Mouse (Mus musculus) neural tube, embryonic 11.5 days (tissue): ENCODE results near the gene Eif4a2. TPM values are rescaled to one million over a fixed set of nuclear protein-coding genes. Genes with fewer than 3 reads are reported as not detected.

ENCODE experiments used
- ATAC-seq: fragments of 200-750 bp; cut with Nextera tagmentation; 2 replicates; pipeline ENCODE4 v1.8.0; 2017; ENCODE audit warnings: moderate number of reproducible peaks, mild to moderate bottlenecking, moderate TSS enrichment, moderate library complexity; ENCODE audit not compliant: insufficient read depth, low FRiP score, low TSS enrichment
- DNase-seq: peaks from one replicate; pipeline ENCODE4 v3.0.0-alpha.2; 2015; ENCODE audit warnings: low spot score
- H3K27ac ChIP-seq: fragments of 300-500 bp; sonication (generic); 2 replicates; pipeline ENCODE4 v1.5.1; 2014; ENCODE audit warnings: low read depth, mild to moderate bottlenecking, low read length
- H3K27me3 ChIP-seq: fragments of 300-500 bp; sonication (generic); 2 replicates; pipeline ENCODE4 v1.6.1; 2014; ENCODE audit warnings: mild to moderate bottlenecking, low read length, mixed read lengths; ENCODE audit not compliant: control insufficient read depth, insufficient read depth
- H3K36me3 ChIP-seq: fragments of 300-500 bp; sonication (generic); 2 replicates; pipeline ENCODE4 v1.6.1; 2014; ENCODE audit warnings: mild to moderate bottlenecking, low read length, moderate library complexity, mixed read lengths; ENCODE audit not compliant: control insufficient read depth, insufficient read depth
- H3K4me1 ChIP-seq: fragments of 300-500 bp; sonication (generic); 2 replicates; pipeline ENCODE4 v1.6.1; 2014; ENCODE audit warnings: low read length, mixed read lengths; ENCODE audit not compliant: control insufficient read depth, insufficient read depth
- H3K4me2 ChIP-seq: fragments of 300-500 bp; sonication (generic); 2 replicates; pipeline ENCODE4 v1.6.1; 2014; ENCODE audit warnings: low read depth, mild to moderate bottlenecking, moderate library complexity
- H3K4me3 ChIP-seq: fragments of 300-500 bp; sonication (generic); 2 replicates; pipeline ENCODE4 v1.5.1; 2014; ENCODE audit warnings: low read depth, low read length
- H3K9ac ChIP-seq: fragments of 300-500 bp; sonication (generic); 2 replicates; pipeline ENCODE4 v1.6.1; 2014; ENCODE audit warnings: mild to moderate bottlenecking, low read length
- H3K9me3 ChIP-seq: fragments of 300-500 bp; sonication (generic); 2 replicates; pipeline ENCODE4 v1.6.1; 2016; ENCODE audit warnings: low read length; ENCODE audit not compliant: control insufficient read depth
- WGBS: fragments of 180-500 bp; shearing (Covaris S2); extraction: QIAGEN DNeasy Blood & Tissue Kit; methylation state at CpG from one replicate; pipeline ENCODE4 v1.1.7; 2014; 5-methylcytosine and 5-hydroxymethylcytosine counted together
- polyA plus RNA-seq: library from polyadenylated mRNA; unstranded; fragments of >200 nt; fragmentation: Nextera tagmentation; extraction: Ambion mirVana; gene quantifications from 2 replicates; pipeline ENCODE4 v1.2.1, GENCODE M21; 2014

Eif4a2 gene
- polyA plus RNA-seq, 1 experiment from 2014 or later, result 217 TPM

- DNase-seq (no peak), ATAC-seq (no peak)
- Histone ChIP-seq H3K9ac (no peak overlapping the region), H3K9me3 (no peaks in the 10 kb centered on the region), H3K4me2 (no peak overlapping the region), H3K27me3 (no peaks in the 10 kb centered on the region), H3K4me1 (peaks cover 11% of the 10 kb centered on the region), H3K27ac (no peak overlapping the region), H3K4me3 (no peak overlapping the region), H3K36me3 (peaks cover 15% of the 10 kb centered on the region)
- WGBS, result 87% methylated on average over 12 of the region's 12 CpGs
Measured at GRCm38 (mm10) chr16:23112348-23112747, 5.1 kb downstream of the Eif4a2 start.

GRCm38 (mm10) chr16:23112861-23113435, 5.7 kb downstream of the Eif4a2 start:
- no peak overlapping the region for H3K4me3 ChIP-seq
- H3K4me2 ChIP-seq, result no peak overlapping the region
- ATAC-seq (no peak), DNase-seq (no peak)
- peaks cover 11% of the 10 kb centered on the region for H3K4me1 ChIP-seq
- peaks cover 15% of the 10 kb centered on the region for H3K36me3 ChIP-seq
- no peak overlapping the region for H3K27ac ChIP-seq
- no peaks in the 10 kb centered on the region for H3K9me3 ChIP-seq
- H3K9ac ChIP-seq, result no peak overlapping the region
- WGBS, result 65% methylated on average over 9 of the region's 9 CpGs
- H3K27me3 ChIP-seq, result no peaks in the 10 kb centered on the region

GRCm38 (mm10) chr16:23113903-23114302, 6.7 kb downstream of the Eif4a2 start:
- Histone ChIP-seq H3K36me3 (peaks cover 15% of the 10 kb centered on the region), H3K9ac (no peak overlapping the region), H3K27ac (no peak overlapping the region), H3K9me3 (no peaks in the 10 kb centered on the region), H3K4me3 (no peak overlapping the region), H3K4me1 (peaks cover 10% of the 10 kb centered on the region), H3K4me2 (no peak overlapping the region), H3K27me3 (no peaks in the 10 kb centered on the region)
- DNase-seq (no peak), ATAC-seq (no peak)

GRCm38 (mm10) chr16:23114339-23115171, 7.3 kb downstream of the Eif4a2 start:
- peak; percentile 27; the same call in 1 of the 2 replicates for ATAC-seq
- WGBS, result 72% methylated on average over 5 of the region's 5 CpGs
- H3K4me1 ChIP-seq, result peaks cover 4% of the 10 kb centered on the region; the same call in 1 of the 2 replicates
- H3K27me3 ChIP-seq, result no peaks in the 10 kb centered on the region
- peaks cover 12% of the 10 kb centered on the region for H3K36me3 ChIP-seq
- no peak overlapping the region for H3K27ac ChIP-seq
- no peak overlapping the region for H3K4me3 ChIP-seq
- DNase-seq, result no peak
- H3K9me3 ChIP-seq, result no peaks in the 10 kb centered on the region
- H3K9ac ChIP-seq, result no peak overlapping the region
- no peak overlapping the region for H3K4me2 ChIP-seq

- H3K27me3 ChIP-seq, result no peaks in the 10 kb centered on the region
- no peak overlapping the region for H3K4me3 ChIP-seq
- H3K27ac ChIP-seq, result no peak overlapping the region
- no peak for DNase-seq
- no peak overlapping the region for H3K9ac ChIP-seq
- ATAC-seq, result no peak
- 89% methylated on average over 3 of the region's 3 CpGs for WGBS
- no peaks in the 10 kb centered on the region for H3K9me3 ChIP-seq
- H3K4me2 ChIP-seq, result no peak overlapping the region
- H3K4me1 ChIP-seq, result no peaks in the 10 kb centered on the region; the same call in 1 of the 2 replicates
- peaks cover 8% of the 10 kb centered on the region; the same call in 1 of the 2 replicates for H3K36me3 ChIP-seq
Measured at GRCm38 (mm10) chr16:23115486-23115885, 8.2 kb downstream of the Eif4a2 start.

- Histone ChIP-seq H3K27me3 (no peaks in the 10 kb centered on the region), H3K27ac (no peak overlapping the region), H3K9ac (no peak overlapping the region), H3K4me2 (no peak overlapping the region), H3K4me1 (no peaks in the 10 kb centered on the region), H3K4me3 (no peak overlapping the region), H3K36me3 (peaks cover 3% of the 10 kb centered on the region; the same call in 1 of the 2 replicates), H3K9me3 (no peaks in the 10 kb centered on the region)
- 63% methylated on average over 4 of the region's 4 CpGs for WGBS
- no peak for ATAC-seq
- DNase-seq, result no peak
Measured at GRCm38 (mm10) chr16:23117173-23117572, 9.9 kb downstream of the Eif4a2 start.

- no peak overlapping the region for H3K9ac ChIP-seq
- H3K4me3 ChIP-seq, result no peak overlapping the region
- peaks cover 5% of the 10 kb centered on the region; the same call in 1 of the 2 replicates for H3K4me1 ChIP-seq
- no peak for DNase-seq
- peaks cover 3% of the 10 kb centered on the region for H3K36me3 ChIP-seq
- no peak overlapping the region for H3K27ac ChIP-seq
- H3K9me3 ChIP-seq, result no peaks in the 10 kb centered on the region
- no peak for ATAC-seq
- 91% methylated on average over 3 of the region's 3 CpGs for WGBS
- no peaks in the 10 kb centered on the region for H3K27me3 ChIP-seq
- H3K4me2 ChIP-seq, result no peak overlapping the region
Measured at GRCm38 (mm10) chr16:23122446-23122845, 15.2 kb downstream of the Eif4a2 start.

GRCm38 (mm10) chr16:23123104-23123503, 15.9 kb downstream of the Eif4a2 start:
- H3K4me1 ChIP-seq, result peaks cover 5% of the 10 kb centered on the region; the same call in 1 of the 2 replicates
- H3K27ac ChIP-seq, result no peak overlapping the region
- no peaks in the 10 kb centered on the region for H3K9me3 ChIP-seq
- DNase-seq (no peak), ATAC-seq (no peak)
- H3K4me3 ChIP-seq, result no peak overlapping the region
- no peak overlapping the region for H3K4me2 ChIP-seq
- WGBS, result 93% methylated on average over 4 of the region's 4 CpGs
- H3K27me3 ChIP-seq, result no peaks in the 10 kb centered on the region
- no peak overlapping the region for H3K9ac ChIP-seq
- peaks cover 3% of the 10 kb centered on the region for H3K36me3 ChIP-seq

- no peak for ATAC-seq
- no peak overlapping the region for H3K27ac ChIP-seq
- H3K27me3 ChIP-seq, result no peaks in the 10 kb centered on the region
- no peak overlapping the region for H3K9ac ChIP-seq
- no peaks in the 10 kb centered on the region for H3K9me3 ChIP-seq
- H3K36me3 ChIP-seq, result peaks cover 3% of the 10 kb centered on the region
- H3K4me2 ChIP-seq, result no peak overlapping the region
- no peak overlapping the region for H3K4me3 ChIP-seq
- WGBS, result 93% methylated on average over 4 of the region's 4 CpGs
- peaks cover 10% of the 10 kb centered on the region for H3K4me1 ChIP-seq
- no peak for DNase-seq
Measured at GRCm38 (mm10) chr16:23124398-23124797, 17.2 kb downstream of the Eif4a2 start.
